9 mouse cellular contexts compared by ENCODE assay signal in the genomic region with DNA sequence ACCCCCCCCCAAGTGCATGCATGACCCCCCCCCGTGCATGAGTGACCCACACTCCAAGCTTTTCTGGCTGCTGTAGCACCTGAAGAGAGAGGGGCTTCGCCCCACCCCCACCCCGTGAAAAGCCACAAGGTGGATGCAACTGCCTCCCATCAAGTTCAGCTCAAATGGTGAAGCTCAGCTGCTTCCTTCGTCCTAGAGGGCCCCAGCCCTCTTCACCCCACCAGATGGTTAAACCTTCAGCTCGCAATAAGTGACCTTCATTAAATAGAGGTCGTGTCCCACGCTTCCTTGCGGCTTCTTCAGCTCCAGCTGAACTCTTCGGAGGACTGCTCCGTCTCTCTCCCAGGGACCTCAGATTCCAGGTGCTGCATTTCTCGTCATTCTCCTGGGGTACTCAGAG. TPM values are rescaled to one million over a fixed set of nuclear protein-coding genes. Genes with fewer than 3 reads are reported as not detected.
DNase-seq lines count a peak whose midpoint lies in the region; ATAC-seq lines count a peak whose summit lies in the region.
"Had no signal": no experiment of that assay in that cellular context is flagged by ENCODE, and none has a peak within 500 bp of the region (broad histone marks: within the 10 kb centered on the region; RNA-seq: fewer than 3 reads in every experiment).

A gene (plus strand): TSS at position 301 of the 400 bp plus-strand sequence.

- no peaks in the 10 kb centered on the region for H3K4me1 ChIP-seq in liver, embryonic 11.5 days (replicated peaks; ENCODE audit: control insufficient read depth, insufficient read depth, low read length)
- peaks cover 18% of the 10 kb centered on the region for H3K4me1 ChIP-seq in forebrain, embryonic 15.5 days
- H3K4me1 ChIP-seq in neural tube, embryonic 15.5 days: peaks cover 32% of the 10 kb centered on the region

- H3K4me2 ChIP-seq in liver, embryonic 11.5 days: peak within 1 kb of the TSS; percentile 58
- H3K4me2 ChIP-seq in forebrain, embryonic 15.5 days (replicated peaks): peak within 1 kb of the TSS; percentile 88
- H3K4me2 ChIP-seq in neural tube, embryonic 15.5 days: peak within 1 kb of the TSS; percentile 72

- DNase-seq in liver, embryonic 11.5 days (ENCODE audit: low spot score): no peak
- no peak for DNase-seq in liver
- no peak for DNase-seq in left cerebral cortex, postnatal 14 days (ENCODE audit: low spot score in 2 of 2)
- no peak for DNase-seq in gastrocnemius, postnatal 4 days (ENCODE audit: low spot score in 2 of 2)
- DNase-seq in spleen, postnatal 10 days (ENCODE audit: low spot score in 2 of 2): no peak
- DNase-seq in kidney, postnatal 10 days: no peak
- DNase-seq: gastrocnemius, postnatal 10 days had no signal

- H3K9me3 ChIP-seq in liver, embryonic 11.5 days (ENCODE audit: control insufficient read depth, low read length): 0 out of 2 replicates have a peak, but pooled peaks cover 4% of the 10 kb centered on the region
- no peaks in the 10 kb centered on the region for H3K9me3 ChIP-seq in forebrain, embryonic 15.5 days
- no peaks in the 10 kb centered on the region for H3K9me3 ChIP-seq in neural tube, embryonic 15.5 days (replicated peaks)

- no peak for ATAC-seq in liver, embryonic 11.5 days (replicated peaks; ENCODE audit: low FRiP score)
- ATAC-seq in forebrain, embryonic 15.5 days (replicated peaks): 0 out of 2 replicates have a peak, but pooled peaks have one; percentile 3
- no peak for ATAC-seq in neural tube, embryonic 15.5 days (ENCODE audit: low FRiP score)

- H3K36me3 ChIP-seq in liver, embryonic 11.5 days (ENCODE audit: control insufficient read depth, insufficient read depth, low read length): no peaks in the 10 kb centered on the region
- no peaks in the 10 kb centered on the region for H3K36me3 ChIP-seq in forebrain, embryonic 15.5 days
- H3K36me3 ChIP-seq in neural tube, embryonic 15.5 days: no peaks in the 10 kb centered on the region

- WGBS in liver, embryonic 11.5 days: 6% methylated on average over 11 of the region's 11 CpGs
- 6% methylated on average over 11 of the region's 11 CpGs for WGBS in forebrain, embryonic 15.5 days
- WGBS in neural tube, embryonic 15.5 days: 4% methylated on average over 11 of the region's 11 CpGs

- H3K9ac ChIP-seq in liver, embryonic 11.5 days (ENCODE audit: low read depth, low read length): no peak within 1 kb of the TSS
- H3K9ac ChIP-seq in forebrain, embryonic 15.5 days (replicated peaks): peak within 1 kb of the TSS; percentile 43
- peak within 1 kb of the TSS; percentile 50 for H3K9ac ChIP-seq in neural tube, embryonic 15.5 days (replicated peaks)

- no peak within 1 kb of the TSS for H3K27ac ChIP-seq in liver, embryonic 11.5 days (ENCODE audit: low read depth, low read length)
- H3K27ac ChIP-seq in forebrain, embryonic 15.5 days (replicated peaks): no peak within 1 kb of the TSS
- H3K27ac ChIP-seq in neural tube, embryonic 15.5 days (replicated peaks): peak within 1 kb of the TSS; percentile 79

- peak within 1 kb of the TSS; percentile 39 for H3K4me3 ChIP-seq in liver, embryonic 11.5 days (ENCODE audit: low read depth, low read length)
- H3K4me3 ChIP-seq in forebrain, embryonic 15.5 days: peak within 1 kb of the TSS; percentile 52
- peak within 1 kb of the TSS; percentile 50 for H3K4me3 ChIP-seq in neural tube, embryonic 15.5 days (replicated peaks)

- intact Hi-C loops in left cerebral cortex, postnatal 14 days (cut with DNase I): no loop called here

- peaks cover 62% of the 10 kb centered on the region for H3K27me3 ChIP-seq in liver, embryonic 11.5 days (replicated peaks; ENCODE audit: control insufficient read depth, insufficient read depth, low read length)
- peaks cover 38% of the 10 kb centered on the region for H3K27me3 ChIP-seq in forebrain, embryonic 15.5 days
- peaks cover 37% of the 10 kb centered on the region for H3K27me3 ChIP-seq in neural tube, embryonic 15.5 days (replicated peaks)

RNA-seq across cellular contexts. Expression of the gene that starts here (rescaled TPM):
- polyA plus RNA-seq in liver, embryonic 11.5 days (2014; fragmentation: Nextera tagmentation; extraction: Ambion mirVana): 0.08 TPM in 1 of 2 replicates, not detected in the other
- polyA plus RNA-seq in forebrain, embryonic 15.5 days (2015; fragmentation: Nextera tagmentation; extraction: Ambion mirVana): 1.3 and 1.4 TPM in 2 replicates
- total RNA-seq in left cerebral cortex, postnatal 14 days (2021): 10 to 100 TPM; 32.4 to 34.4 TPM
- polyA plus RNA-seq in neural tube, embryonic 15.5 days (2015; fragmentation: Nextera tagmentation; extraction: Ambion mirVana): 9.4 and 13.7 TPM in 2 replicates
- not detected for total RNA-seq in gastrocnemius, postnatal 4 days (2021)

Comparison
In these comparisons a context has a peak if more than half of its experiments do, and no peak if none do; other contexts are left out.
1. RNA of the gene that starts here (total RNA-seq): 32.4 to 34.4 TPM in left cerebral cortex, postnatal 14 days; not detected in gastrocnemius, postnatal 4 days; every median in the first group is over 10 times any median in the second.
2. Peak in every context shown above with its lines, with median percentiles within 50 percentile points of each other: H3K4me2 ChIP-seq and H3K4me3 ChIP-seq.